Mouse (Mus musculus): ENCODE results near the gene Cphx2. TPM values are rescaled to one million over a fixed set of nuclear protein-coding genes. Genes with fewer than 3 reads are reported as not detected.

The Cphx2 gene
- not detected in 2 replicates for polyA plus RNA-seq (2012; ENCODE audit: low replicate concordance)

DNA sequence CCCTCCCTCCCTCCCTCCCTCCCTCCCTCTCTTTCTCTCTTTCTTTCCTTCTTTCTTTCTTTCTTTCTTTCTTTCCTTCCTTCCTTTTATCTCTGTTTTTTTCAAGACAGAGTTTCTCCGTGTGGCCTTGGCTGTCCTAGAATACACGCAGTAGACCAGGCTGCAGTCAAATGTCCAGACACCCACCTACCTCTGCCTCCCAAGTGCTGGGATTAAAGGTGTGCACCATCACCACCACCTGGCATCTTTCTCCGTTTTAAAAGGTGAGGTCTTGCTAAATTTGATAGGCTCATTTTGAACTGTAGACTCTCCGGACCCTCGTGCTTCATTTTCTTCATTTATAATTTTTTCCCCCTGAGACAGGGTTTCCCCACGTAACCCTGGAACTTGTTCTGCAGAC is at the start of gene Cphx2:
Gene Cphx2, plus strand, starts transcription at position 301 of the 400 bp plus-strand sequence.

DNA sequence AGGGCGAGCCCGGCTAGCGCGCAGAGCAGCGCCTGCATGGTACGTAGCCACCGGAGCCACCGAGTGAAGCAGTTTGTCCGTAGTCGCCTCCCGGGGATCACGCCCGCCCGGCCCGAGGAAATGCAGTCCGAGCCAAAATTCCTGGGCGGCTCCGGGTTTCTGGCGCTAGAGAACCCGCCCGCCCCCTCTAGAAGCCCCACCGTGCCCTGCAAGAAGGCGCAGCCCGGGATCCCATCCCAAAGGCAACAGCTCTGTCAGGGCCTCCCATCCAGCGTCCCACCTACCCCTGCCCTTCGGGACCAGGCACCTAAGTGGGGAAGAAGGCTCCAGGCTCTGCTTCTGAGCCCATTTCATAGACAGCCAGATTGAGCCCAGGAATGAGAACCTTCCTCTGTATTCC is 38.7 kb upstream of the Cphx2 start, which contains the start of gene Gm9780:
Gene Gm9780, minus strand, starts transcription at position 101 of the 400 bp plus-strand sequence.

DNA sequence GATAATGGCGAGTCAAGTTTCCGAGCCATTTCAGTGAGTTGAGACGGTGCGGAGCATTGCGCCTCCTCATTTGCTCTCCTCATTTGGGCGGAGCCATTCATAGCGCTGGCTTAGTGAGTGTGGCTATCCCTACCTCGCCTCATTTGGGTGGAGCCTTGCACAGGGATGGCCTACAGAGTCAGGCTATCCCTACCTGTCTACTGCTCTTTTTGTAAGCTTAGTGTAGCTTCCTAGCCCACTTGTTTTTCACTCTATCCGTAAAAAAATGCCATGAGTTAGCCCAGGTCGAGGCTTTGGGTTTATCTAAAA is 14.0 kb upstream of the Cphx2 start, which contains the start of gene Tmem254c:
Gene Tmem254c, minus strand, starts transcription at position 31 of the 309 bp plus-strand sequence.

DNA sequence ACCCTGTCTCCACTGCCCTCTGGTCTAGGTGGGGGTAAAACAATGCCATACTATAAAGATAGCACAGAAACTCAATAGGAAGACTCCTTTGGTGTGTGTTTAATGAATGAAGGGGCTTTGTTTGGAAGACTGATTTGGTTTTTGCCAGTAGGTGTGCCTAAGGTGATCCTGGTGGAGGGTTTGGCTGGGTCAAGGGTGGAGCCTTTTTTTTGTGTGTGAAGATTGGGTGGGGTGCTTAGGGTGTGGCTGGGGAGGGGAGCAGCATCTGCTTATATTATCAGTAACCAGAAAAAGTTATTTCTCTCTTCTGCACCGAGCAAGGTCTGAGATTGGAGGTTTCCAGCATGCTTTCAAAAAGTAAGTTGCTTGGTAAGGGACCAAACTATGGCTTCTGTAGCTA is 681 bp downstream of the Cphx2 start, which contains the start of gene Cphx3:
Gene Cphx3, plus strand, starts transcription at position 301 of the 400 bp plus-strand sequence.

DNA sequence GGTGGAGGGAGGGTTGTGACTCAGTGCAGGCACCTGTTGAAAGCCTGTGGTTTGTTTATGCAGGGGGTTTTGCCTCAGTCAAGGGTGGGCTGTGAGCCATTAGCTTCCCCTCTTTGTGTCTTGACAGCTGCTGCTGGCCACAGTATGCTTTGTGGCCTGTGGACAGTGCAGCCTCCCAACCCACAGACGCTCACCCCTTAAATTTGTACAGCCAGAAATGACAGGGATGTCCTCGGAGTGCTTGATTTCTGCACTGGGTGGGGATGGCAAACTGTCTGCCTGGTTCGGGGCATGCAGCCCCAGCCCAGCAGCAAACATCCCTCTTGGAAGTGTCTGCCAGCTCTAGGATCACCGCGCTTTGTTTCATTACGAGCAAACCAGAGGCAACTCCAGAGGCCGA is 36.8 kb downstream of the Cphx2 start, which contains the start of gene Duxbl2:
Gene Duxbl2, plus strand, starts transcription at position 200 of the 400 bp plus-strand sequence.

Other genes with a start within 250 kb of the Cphx2 start
- 128 and 147 TPM in 2 replicates for gene Anxa11, start 239.4 kb upstream of the Cphx2 start, polyA plus RNA-seq (2012; ENCODE audit: low replicate concordance)
- 0.64 TPM in 1 of 2 replicates, not detected in the other for gene Plac9a, start 178.4 kb upstream of the Cphx2 start, polyA plus RNA-seq (2012; ENCODE audit: low replicate concordance)
- 1.2 TPM in 1 of 2 replicates, not detected in the other for gene Tmem254a, start 153.8 kb upstream of the Cphx2 start, polyA plus RNA-seq (2012; ENCODE audit: low replicate concordance)
- gene Cphx1, start 143.2 kb upstream of the Cphx2 start, polyA plus RNA-seq (2012; ENCODE audit: low replicate concordance): not detected in 2 replicates
- not detected in 2 replicates for gene Duxbl1, start 102.9 kb upstream of the Cphx2 start, polyA plus RNA-seq (2012; ENCODE audit: low replicate concordance)
- gene Gm9780, start 38.8 kb upstream of the Cphx2 start, polyA plus RNA-seq (2012; ENCODE audit: low replicate concordance): 1.9 and 2.4 TPM in 2 replicates
- 2.2 and 3.6 TPM in 2 replicates for gene Tmem254c, start 14.2 kb upstream of the Cphx2 start, polyA plus RNA-seq (2012; ENCODE audit: low replicate concordance)
- gene Cphx3, start 781 bp downstream of the Cphx2 start, polyA plus RNA-seq (2012; ENCODE audit: low replicate concordance): not detected in 2 replicates
- gene Duxbl2, start 36.8 kb downstream of the Cphx2 start, polyA plus RNA-seq (2012; ENCODE audit: low replicate concordance): not detected in 2 replicates
- gene Plac9b, start 101.0 kb downstream of the Cphx2 start, polyA plus RNA-seq (2012; ENCODE audit: low replicate concordance): 0.75 TPM in 1 of 2 replicates, not detected in the other
- gene Tmem254b, start 125.5 kb downstream of the Cphx2 start, polyA plus RNA-seq (2012; ENCODE audit: low replicate concordance): 1.2 TPM in 1 of 2 replicates, not detected in the other
- gene Duxbl3, start 176.4 kb downstream of the Cphx2 start, polyA plus RNA-seq (2012; ENCODE audit: low replicate concordance): not detected in 2 replicates